Comparison of ENCODE assay signal across 10 mouse cellular contexts in the genomic region with DNA sequence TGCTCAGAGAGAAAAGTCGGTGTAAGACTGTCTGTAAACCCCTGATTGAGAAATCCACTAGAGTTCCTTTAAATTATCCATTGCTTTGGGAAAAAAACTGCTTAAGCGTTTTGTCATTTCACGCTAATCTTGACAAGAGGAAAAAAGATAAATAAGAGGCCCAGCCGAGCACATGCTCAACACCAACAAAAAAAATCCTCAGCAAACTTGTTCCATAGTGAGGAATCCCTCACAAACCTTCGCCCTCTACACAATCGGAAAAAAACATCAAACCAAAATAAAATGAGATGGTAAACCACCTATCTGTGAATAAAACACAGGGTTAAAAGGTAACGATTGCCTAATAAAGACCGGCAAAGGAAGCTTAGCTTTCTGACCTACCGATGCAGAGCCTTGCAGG. TPM values are rescaled to one million over a fixed set of nuclear protein-coding genes. Genes with fewer than 3 reads are reported as not detected.
DNase-seq lines count a peak whose midpoint lies in the region; ATAC-seq lines count a peak whose summit lies in the region.
"Had no signal": no experiment of that assay in that cellular context is flagged by ENCODE, and none has a peak within 500 bp of the region (broad histone marks: within the 10 kb centered on the region; RNA-seq: fewer than 3 reads in every experiment).

No protein-coding gene starts in this region.

- 11% methylated on average over 9 of the region's 9 CpGs for WGBS in kidney, embryonic 16.5 days
- 16% methylated on average over 9 of the region's 9 CpGs for WGBS in midbrain, embryonic 16.5 days

- no peaks in the 10 kb centered on the region for H3K27me3 ChIP-seq in kidney, embryonic 16.5 days (ENCODE audit: insufficient read depth, low read length)
- H3K27me3 ChIP-seq in midbrain, embryonic 16.5 days (ENCODE audit: control insufficient read depth, insufficient read depth, low read depth, low read length) = no peaks in the 10 kb centered on the region

- H3K4me1 ChIP-seq in kidney, embryonic 16.5 days (ENCODE audit: insufficient read depth, low read length) = peaks cover 17% of the 10 kb centered on the region
- H3K4me1 ChIP-seq in midbrain, embryonic 16.5 days (ENCODE audit: control insufficient read depth, insufficient read depth, low read length) = peaks cover 11% of the 10 kb centered on the region

- peak overlapping the region; percentile 74 for H3K4me2 ChIP-seq in kidney, embryonic 16.5 days (replicated peaks; ENCODE audit: low read depth, low read length)
- H3K4me2 ChIP-seq in midbrain, embryonic 16.5 days (ENCODE audit: low read length) = peak overlapping the region; percentile 76

- H3K9me3 ChIP-seq in kidney, embryonic 16.5 days (ENCODE audit: low read length) = no peaks in the 10 kb centered on the region
- H3K9me3 ChIP-seq in midbrain, embryonic 16.5 days (replicated peaks; ENCODE audit: control insufficient read depth, low read length, poor library complexity, severe bottlenecking) = no peaks in the 10 kb centered on the region

- H3K36me3 ChIP-seq in kidney, embryonic 16.5 days (ENCODE audit: insufficient read depth, low read length) = peaks cover 19% of the 10 kb centered on the region
- peaks cover 12% of the 10 kb centered on the region for H3K36me3 ChIP-seq in midbrain, embryonic 16.5 days (ENCODE audit: control insufficient read depth, insufficient read depth, low read length)

- H3K27ac ChIP-seq in kidney, embryonic 16.5 days (ENCODE audit: low read length) = no peak overlapping the region; the same call in 1 of the 2 replicates
- no peak overlapping the region for H3K27ac ChIP-seq in midbrain, embryonic 16.5 days (ENCODE audit: low read length)

- no peak for ATAC-seq in kidney, embryonic 16.5 days (ENCODE audit: low FRiP score, low TSS enrichment)
- ATAC-seq in midbrain, embryonic 16.5 days = no peak

- peak overlapping the region; percentile 87 for H3K4me3 ChIP-seq in kidney, embryonic 16.5 days (ENCODE audit: low read length)
- H3K4me3 ChIP-seq in midbrain, embryonic 16.5 days (ENCODE audit: low read depth, low read length) = peak overlapping the region; percentile 87

- peak overlapping the region; percentile 95 for H3K9ac ChIP-seq in kidney, embryonic 16.5 days (replicated peaks; ENCODE audit: low read length)
- peak overlapping the region; percentile 82 for H3K9ac ChIP-seq in midbrain, embryonic 16.5 days (ENCODE audit: low read depth, low read length)

- DNase-seq in kidney, postnatal 10 days = no peak
- peak; percentile 5 for DNase-seq in c-Kit-negative CD71-positive TER-119-positive erythroid progenitor cells, embryonic 14.5 days (ENCODE audit: low read depth, low spot score)
- peak; percentile 37 for DNase-seq in induced T-regulatory cell, adult 2 months (ENCODE audit: low read depth)
- DNase-seq in frontal cortex, postnatal 14 days (ENCODE audit: low spot score in 2 of 2) = no peak
- no peak for DNase-seq in adrenal gland, postnatal 36 days
- DNase-seq in thymus, postnatal 10 days (ENCODE audit: low spot score in 2 of 2) = no peak
- DNase-seq: kidney, adult 18-20 months; spleen, adult 18-20 months had no signal

RNA-seq across cellular contexts. Expression of a gene that starts 1.1 kb away (rescaled TPM):
- polyA plus RNA-seq in kidney, embryonic 16.5 days (2015; fragmentation: Nextera tagmentation; extraction: Ambion mirVana) = 48.3 and 55.9 TPM in 2 replicates
- polyA plus RNA-seq in midbrain, embryonic 16.5 days (2015; fragmentation: Nextera tagmentation; extraction: Ambion mirVana) = 30.7 and 32.0 TPM in 2 replicates
- 100 to 1,000 TPM in 1 of 2 experiments, 10 to 100 TPM in 1; 54.1 to 104 TPM for total RNA-seq in adrenal gland, postnatal 36 days (2021)

RNA-seq across cellular contexts. Expression of a gene that starts 16.4 kb away (rescaled TPM):
- 0.27 and 0.30 TPM in 2 replicates for polyA plus RNA-seq in kidney, embryonic 16.5 days (2015; fragmentation: Nextera tagmentation; extraction: Ambion mirVana)
- 0.24 and 0.44 TPM in 2 replicates for polyA plus RNA-seq in midbrain, embryonic 16.5 days (2015; fragmentation: Nextera tagmentation; extraction: Ambion mirVana)
- total RNA-seq in adrenal gland, postnatal 36 days (2021) = not detected

RNA-seq across cellular contexts. Expression of a gene that starts 38.4 kb away (rescaled TPM):
- polyA plus RNA-seq in kidney, embryonic 16.5 days (2015; fragmentation: Nextera tagmentation; extraction: Ambion mirVana) = 34.2 TPM in 2 replicates
- polyA plus RNA-seq in midbrain, embryonic 16.5 days (2015; fragmentation: Nextera tagmentation; extraction: Ambion mirVana) = 31.1 and 35.9 TPM in 2 replicates
- 10 to 100 TPM; 40.2 to 42.6 TPM for total RNA-seq in adrenal gland, postnatal 36 days (2021)

Comparison
In these comparisons a context has a peak if more than half of its experiments do, and no peak if none do; other contexts are left out.
1. DNase-seq: peak in c-Kit-negative CD71-positive TER-119-positive erythroid progenitor cells, embryonic 14.5 days (single experiment) and induced T-regulatory cell, adult 2 months (single experiment); none in kidney, postnatal 10 days (single experiment), frontal cortex, postnatal 14 days (0 of 2), adrenal gland, postnatal 36 days (0 of 2) and thymus, postnatal 10 days (0 of 2).